Mouse (Mus musculus) mesoderm, embryonic 11.5 days (tissue): ENCODE results near the gene Gm49395.

Experiments
- DNase-seq: peaks from one replicate; pipeline ENCODE4 v3.0.0-alpha.2; 2012; ENCODE audit warnings: low read depth, low spot score

Gene Gm49395

DNA sequence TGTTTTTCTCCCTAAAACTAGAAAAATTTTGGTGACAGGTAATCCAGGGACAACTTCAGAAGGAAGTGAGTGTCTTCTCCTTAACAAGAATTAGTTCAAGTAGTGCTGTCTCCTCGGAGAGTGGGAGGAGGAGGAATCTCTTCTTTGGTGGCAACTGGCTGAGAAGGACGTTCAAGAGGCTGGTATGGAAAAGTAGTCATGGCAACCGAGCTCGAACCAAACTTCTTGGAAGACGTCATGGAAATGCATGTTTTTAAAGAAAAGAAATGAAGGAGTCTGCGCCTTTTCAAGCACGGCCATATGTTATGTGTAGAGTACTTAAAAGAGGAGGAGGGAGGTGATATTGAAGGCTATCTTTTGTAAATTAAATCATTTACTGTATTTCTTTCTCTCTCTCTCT, 49.2 kb downstream of the Gm49395 start:
- DNase-seq, result no peak

DNA sequence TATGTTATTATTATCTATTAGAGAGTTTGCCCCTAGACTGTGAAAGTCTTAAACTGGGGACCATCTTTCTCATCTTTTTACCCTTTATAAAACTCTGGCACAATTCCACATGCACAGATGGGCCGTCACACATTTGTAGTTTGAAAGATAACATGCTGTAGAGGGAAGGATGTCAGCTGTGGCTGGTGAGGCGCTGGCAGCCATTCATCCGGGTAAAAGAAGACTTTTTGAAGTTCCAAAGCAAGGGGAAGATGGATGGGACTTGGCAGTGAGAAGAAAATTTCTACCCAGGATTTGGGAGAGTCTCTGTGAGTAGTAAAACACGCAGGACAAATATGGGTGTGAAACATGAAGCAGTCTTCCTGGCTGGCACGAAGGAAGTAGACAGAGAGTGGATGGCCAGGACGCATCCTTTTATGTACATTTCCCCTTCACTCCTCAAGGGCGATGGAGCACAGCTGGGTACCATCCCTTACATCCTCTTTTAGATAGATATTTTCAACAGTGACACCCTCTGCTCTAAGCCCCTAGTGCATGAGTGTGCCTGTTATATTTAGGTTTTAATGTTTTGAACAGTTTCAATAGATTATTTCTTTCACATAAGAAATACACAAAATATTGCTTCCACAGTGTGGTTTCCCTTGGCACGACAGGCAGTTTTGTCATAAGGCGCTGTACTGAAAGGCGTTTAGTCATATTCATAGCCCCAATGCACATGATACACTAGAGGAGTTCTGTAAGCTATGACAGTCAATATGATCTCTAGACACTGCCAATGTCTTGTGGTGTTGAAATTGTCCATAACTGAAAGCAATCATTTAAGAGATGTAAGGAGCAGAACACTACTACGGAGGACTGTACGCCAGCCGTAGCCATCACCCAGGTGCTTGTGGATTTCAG, 50.8 kb downstream of the Gm49395 start:
- DNase-seq, result no peak

DNA sequence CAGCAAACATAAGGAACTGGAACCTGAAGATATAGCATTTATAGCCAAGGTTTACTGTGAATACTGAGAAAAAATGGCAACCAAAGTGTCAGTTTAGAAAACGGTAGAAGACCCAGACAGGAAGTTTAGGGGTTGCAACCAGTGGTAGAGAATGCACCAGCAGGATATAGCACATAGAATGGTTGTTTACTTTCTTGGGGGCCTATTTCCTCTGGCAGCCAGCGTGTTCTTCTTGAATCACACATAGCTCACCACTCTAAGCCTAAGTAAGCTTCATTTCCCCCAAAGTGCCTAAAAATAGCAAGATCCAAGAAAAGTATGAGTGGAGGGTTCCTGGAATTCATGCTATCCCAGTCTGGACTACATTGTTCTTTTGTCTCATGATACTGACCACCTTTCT, 59.1 kb downstream of the Gm49395 start:
- no peak for DNase-seq

DNA sequence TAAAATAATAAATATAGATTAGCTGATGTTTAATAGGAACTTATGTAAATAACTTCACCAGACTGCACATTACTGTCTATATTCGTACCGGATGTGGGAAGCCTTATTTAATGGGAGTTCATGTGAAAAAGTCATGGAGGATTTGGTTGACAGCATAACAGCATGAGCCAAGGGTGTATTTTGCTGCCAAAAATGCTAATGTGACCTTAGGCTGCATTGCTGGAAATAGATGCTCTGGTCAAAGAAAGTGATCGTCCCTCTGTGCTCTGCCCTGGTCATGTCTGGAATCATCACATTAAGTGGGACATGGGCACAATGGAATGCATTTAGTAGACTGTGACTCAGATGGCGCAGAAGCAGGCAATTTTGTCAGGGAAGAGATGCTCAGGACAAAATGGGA, 64.4 kb downstream of the Gm49395 start:
- no peak for DNase-seq

DNA sequence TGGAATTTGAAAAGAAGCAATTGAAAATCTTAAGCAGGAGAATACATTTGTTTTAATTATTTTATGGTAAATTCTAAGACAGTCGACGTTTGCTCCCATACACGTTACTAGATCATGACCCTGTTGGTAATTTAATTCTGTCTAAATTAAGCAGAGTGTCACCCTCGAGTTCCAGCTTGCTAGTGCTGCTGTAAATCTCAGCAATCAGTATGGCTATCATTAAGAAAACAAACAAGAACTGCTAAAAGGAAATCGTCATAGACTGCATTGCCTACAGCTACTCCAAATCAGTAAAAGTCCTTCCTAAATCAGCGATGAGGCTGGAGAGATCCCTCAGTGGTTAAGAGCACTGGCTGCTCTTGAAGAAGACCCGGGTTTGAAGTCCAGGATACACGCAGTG, 66.3 kb downstream of the Gm49395 start:
- no peak for DNase-seq

DNA sequence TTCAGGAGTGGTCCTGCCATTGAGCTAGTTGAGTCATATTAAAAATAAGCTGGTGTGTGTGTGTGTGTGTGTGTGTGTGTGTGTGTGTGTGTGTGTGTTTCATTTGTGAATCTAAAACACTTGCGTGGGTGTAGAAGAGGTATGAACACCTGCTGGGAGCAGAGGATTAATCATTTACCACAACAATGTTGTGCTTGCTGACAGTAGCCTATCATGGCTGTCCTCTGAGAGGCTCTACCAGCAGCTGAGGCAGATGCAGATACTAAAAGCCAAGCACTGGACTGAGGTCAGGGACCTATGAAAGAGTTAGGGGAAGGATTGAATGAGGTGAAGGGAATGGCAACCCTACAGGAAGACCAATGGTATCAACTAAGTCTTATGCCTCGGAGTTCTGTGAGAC, 68.6 kb downstream of the Gm49395 start:
- no peak for DNase-seq

DNA sequence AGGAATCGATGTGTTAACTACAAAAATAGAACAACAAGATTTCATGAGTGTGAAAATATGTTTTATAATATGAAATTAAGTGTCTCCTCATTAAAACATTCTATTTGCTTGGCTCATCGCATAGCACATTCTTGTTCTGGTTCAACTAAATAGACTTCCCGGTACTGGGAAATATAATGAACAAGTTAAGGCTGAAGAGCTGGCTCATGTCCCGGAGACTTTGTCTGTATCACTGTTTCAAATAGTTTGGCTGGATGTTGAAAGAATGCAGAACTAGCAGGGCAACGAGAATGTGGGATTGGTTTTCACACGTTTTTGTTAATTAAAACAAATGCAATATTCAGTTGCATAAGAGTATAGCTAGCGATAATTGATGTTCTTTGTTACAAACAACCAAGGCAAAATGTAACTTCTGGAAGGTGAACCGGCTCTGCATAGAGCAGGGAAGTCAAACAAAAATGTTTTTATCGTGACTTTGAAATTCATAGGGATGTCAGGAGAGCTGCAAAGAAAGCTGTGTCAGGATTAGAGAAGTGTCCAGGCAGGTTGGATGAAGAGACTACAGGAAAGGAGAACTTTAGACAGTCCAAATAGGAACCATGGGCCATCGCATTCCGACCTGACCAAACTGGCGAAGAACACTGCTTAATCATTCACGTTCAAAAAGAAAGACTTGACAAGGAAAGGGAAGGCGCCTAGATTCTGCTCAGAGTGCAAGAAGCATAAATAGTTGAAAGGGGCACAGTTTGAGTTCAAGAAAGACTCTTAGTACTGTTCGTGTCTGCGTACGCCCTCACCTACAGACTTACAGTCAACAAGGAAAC, 70.3 kb downstream of the Gm49395 start:
- DNase-seq, result no peak

DNA sequence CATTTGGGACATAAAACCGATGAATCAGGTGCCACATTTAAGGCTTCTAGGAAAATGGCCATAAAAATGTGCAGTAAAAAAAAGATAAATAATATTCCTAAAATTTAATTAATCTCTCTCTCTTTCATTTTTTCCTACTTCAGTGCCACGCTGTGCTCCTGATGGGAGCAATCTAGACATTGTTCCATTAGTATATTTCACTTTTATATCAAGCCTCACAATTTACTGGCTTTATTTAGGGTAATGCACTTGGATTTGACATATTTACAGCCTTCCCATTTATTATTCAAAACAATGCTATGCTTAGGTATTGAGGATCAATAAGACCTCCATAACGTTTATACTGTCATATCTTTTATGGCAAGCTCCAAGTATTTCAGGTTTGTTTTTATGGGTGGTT, 76.3 kb downstream of the Gm49395 start:
- no peak for DNase-seq

DNA sequence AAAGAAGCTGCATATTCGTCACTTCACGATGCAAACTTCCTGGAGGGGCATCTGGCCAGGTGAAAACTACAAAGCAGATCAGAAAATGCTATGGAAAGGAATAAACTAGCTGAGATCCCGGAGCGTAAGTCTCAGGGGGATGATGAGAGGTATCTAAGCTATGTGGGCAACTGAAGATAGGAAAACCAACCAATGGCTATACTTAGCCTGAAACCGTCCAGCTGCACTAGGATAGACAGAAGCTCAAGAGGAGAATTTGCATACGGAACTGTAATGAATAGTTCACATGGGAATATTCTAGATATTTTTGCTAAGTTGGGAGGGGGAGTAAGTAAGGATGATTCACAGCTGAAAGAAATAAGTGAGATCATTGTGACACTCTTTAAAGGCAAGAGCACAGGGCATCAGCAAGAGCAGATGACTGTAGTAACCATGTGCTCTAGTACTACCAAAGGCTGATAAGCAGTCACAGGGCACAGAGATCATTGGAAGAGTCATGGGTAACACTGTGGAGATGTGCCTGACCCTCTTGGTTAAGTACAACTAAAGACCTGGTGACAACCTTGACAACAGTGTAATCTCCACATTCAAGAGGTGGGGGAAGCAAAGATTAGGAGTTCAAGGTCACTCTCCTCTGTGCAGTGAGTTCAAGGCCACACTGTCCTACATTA, 79.5 kb downstream of the Gm49395 start:
- DNase-seq, result no peak

DNA sequence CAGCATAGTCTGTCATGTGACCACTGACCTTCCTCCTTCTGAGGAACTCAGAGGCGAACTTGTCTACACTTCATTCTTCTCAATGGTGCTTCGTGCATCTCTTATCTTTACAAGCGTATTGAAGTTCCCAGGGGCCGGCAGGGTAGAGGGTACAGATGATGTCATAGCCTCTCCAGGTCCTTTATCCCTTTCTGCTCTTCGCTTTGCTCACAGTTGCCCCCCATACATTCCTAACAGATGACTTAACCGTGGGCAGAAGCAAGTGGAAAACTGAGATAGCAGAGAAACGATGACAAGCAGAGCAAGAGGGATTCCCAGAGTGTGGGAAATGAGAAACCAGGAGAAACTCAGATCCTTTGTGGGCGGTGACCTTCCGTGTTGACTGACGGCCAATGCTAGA, 80.3 kb downstream of the Gm49395 start:
- no peak for DNase-seq

DNA sequence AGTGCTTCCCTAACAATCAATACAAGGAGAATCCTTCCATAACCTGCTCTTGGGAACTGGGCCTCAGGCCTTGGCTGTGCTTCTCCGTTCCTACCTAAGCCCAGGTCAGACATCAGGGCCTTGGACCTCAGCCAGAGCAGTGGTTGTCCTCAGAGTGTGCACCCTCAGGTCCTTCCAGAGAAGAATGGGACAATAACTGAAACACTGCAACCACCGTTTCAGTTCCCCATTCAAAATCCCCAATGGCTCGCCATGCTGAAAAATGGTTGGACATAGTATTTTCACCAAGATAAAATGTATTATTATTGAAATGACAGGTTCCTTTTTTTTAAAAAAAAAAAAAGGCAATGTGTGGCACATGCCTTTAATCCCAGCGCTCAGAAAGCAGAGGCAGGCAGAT, 81.0 kb downstream of the Gm49395 start:
- DNase-seq, result no peak

DNA sequence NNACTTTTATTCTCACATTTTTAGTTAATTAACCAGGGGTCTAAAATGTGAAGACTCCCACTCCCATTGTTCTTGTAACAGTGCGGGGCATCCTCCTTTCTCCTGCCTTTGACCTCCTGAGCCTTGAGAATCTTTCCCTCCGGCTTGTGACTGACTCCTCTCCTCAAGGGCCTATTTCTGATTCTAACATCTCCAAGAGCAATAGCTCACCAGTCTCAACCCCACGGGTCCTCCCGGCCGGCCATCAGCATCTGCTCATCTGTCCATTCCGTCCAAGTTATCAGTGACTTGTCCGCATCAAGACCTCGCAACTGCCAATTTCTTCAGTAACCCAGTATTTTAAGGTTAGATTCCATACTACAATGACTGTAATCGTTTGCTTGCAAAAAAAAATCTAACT, 84.2 kb downstream of the Gm49395 start:
- DNase-seq, result no peak

DNA sequence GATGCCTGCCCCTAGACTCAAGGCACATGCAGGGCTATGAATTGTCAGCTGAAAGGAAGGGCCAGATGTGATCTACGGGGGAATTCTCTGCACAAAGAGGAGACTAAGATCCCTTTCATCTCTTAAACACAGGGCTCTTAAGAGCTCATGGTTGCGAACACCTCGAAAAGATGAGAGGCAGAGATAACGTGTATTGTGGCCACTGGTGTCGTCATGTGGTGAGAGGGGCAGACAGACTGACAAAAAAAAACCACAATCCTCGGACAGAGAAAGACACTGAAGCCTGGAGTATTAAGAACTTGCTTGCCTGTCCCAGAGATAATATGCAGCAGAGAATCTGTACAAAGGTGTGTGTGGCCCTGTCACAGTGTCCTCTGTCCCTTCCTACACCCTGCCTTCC, 90.2 kb downstream of the Gm49395 start:
- DNase-seq, result no peak

DNA sequence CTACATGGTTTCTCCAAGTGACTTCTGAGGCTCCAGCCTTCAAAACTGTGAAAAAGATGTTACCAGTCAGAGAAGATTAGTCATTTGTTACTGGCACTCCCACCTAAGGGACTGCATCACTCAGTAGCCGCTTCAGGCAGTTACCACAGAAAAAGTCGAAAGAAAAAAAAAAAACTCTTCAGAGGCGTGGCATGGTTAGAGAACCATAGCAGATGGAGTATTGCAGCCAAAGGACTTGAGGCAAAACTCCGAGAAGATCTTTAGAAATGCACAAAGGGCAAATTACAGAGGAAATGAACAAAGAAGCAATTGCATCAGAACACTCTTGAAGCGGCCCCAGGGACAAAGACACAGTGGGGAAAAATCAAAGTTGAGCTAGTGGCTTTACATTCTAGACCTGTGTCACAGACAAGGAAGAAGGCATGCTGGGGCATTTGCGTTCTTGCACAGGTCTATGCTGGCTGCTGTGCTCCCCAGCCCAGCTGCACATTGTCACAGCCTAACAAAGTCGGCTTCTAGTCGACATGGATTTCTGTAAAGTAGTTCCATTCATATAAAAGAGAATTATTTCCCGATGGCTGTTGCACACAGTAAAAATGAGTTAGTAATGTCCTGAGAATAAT, 95.4 kb downstream of the Gm49395 start:
- no peak for DNase-seq

DNA sequence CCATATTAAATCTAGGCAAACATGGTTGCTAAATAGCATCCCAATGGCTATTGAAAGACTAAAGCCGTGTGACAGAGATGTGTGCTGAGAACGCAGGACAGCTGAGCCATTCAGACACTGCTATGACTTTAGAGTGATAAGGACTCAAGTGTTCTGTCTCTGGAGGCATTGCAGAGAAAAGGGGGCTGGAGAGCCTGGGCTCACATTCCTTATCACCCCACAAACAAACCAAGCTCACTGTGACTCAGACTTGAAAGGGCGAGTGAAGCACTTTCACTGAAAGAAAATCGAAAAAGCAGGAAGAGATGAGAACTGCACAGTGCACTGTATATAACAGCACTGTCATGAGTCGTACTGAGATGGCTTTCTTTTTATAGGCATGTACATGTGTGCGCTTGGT, 96.4 kb downstream of the Gm49395 start:
- DNase-seq, result no peak

DNA sequence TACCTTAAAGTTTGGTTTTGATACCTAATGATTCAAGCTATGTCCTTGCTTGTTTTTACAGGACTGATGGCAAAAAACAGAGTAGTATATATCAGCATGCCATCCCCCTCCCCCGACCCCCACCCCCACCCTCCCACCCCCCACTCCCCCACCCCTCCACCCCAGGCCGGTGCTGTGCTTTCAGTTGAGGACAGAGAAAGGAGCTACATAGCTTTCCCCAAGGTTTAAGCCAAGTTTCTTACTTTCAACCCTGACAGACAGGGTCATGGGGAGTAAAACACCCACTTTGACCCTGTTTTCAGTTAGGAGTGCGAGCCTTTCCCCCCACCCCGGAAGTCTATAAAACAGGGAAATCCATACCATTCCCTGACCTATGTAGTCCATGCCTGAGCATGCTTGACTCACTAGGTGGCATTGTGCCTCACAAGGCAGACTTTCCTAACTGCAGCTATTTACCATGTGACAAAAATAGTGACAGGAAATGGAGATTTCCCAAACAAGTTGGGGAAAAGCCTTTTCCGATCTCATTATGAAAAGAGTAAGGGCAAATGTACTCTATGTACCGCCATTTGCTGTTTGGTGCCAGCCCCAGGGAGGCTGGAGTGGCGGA, 98.2 kb downstream of the Gm49395 start:
- no peak for DNase-seq

DNA sequence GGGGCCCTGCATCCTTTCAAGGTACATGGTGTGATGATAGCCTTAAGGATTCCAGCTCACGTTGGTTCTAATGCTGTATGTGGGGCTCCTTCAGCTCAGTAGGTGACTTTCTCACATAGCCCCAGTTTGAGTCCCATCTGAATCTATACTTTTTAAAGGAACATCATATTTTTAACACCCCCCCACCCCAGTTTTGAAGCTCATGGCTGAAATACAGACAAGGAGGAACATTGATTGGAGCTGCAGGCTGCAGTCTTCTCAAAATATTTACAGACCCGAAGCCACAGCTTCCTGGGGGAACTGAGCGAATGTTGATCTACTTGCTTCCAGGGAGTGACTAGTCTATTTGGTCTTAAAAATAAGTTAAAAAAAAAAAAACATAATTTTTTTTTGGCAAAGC, 98.9 kb downstream of the Gm49395 start:
- no peak for DNase-seq

DNA sequence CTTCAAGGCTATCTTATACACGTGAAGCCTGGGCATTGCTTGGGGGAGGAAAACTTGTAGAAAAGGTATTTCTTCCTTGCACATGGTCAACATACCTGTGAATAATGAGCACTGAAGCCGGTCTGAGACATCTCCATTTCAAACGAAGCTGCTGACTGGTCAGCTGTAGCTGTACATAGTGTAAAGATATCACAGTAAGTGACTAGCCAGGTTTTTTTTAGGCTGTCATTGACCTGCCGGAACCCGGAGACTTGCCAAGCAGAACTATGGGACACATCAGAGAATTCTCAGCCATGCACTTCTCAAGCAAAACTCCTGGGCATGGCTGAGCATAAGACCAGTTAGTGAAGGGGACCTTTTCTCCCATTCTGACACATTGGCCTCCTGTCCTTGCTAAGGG, 99.6 kb downstream of the Gm49395 start:
- no peak for DNase-seq

DNA sequence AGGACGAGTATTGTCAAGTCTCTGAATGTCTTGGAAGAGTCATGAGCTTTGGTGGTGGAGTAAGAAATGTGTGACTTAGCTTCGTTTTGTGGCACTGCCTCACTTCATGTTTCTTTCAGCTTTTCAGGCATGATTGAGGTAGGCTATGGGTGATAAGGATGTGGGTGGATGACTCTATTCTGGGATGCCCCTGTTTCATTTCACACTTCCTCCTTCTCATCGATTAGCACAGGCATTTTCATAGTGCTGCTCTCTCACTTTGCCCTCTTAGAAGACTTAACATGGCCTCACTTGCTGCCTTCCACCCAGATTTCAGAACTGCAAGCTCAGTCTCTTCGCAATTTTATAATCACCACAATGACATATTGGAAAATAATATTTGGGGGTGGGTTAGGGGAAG, 102.1 kb downstream of the Gm49395 start:
- no peak for DNase-seq

DNA sequence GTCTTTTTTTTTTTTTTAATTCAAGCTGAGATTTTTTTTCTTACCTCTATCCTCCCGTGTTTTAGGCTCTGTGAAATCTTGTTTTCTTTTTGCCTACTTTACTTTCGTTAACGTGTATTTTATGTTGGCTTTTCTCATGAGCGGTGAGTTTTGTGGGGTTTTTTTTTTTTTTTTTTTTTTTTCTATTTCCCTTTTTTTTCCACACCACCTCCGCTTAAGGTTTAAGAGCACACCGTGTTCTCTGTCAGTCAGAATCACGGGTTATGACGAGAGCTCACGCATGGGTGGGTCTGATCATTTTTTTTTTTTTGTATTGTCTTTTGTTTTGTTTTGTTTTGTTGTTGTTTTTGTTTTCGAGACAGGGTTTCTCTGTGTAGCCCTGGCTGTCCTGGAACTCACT, 103.6 kb downstream of the Gm49395 start:
- no peak for DNase-seq

DNA sequence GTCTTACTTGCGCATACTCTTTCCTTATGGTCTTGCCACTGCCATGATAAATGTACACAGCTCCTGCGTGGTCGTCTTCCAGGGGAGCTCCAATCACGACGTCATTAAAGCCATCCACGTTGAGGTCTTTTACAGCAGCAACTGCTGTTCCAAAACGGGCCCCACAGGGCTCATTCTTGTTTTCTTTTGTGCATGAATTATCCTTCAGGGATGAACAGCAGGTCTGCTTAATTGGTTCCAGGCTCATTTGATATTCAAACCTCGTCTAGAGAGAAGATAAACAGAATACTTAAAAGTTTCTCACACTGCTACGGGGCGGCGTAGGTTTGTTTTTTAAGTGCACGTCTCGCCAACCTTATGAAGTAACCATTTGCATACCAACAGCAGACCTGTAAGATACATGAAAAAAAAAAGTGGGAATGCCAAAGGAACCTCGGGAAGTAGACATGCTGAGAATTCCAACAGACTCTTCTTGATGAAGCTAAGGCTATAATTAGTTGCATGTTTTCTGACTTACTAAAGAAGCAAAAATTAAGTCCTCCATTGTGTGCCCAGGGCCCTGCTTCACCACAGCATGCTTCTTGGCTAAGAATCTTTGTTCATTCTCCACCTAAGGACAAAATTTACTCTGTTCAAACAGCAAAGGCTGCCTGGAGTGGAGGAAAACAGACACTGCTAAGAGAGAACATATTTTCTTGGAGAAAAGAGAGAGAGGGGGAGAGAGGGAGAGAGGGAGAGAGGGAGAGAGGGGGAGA, 109.3 kb downstream of the Gm49395 start:
- peak; percentile 29 for DNase-seq
